Mouse (Mus musculus): ENCODE measurements around the gene Rabgef1.

GRCm38 (mm10) chr5:130182541-130182821 lies 10.9 kb downstream of the Rabgef1 start:
- TF ChIP-seq CTCF (IDR thresholded peaks at IDR 0.05; ENCODE audit: low read depth) = no peak
- no peak for TF ChIP-seq EP300 (IDR thresholded peaks at IDR 0.05; ENCODE audit: low read depth)
